Mouse (Mus musculus) CD4-positive, CD25-positive, alpha-beta regulatory T cell, adult 4 months (primary cell): ENCODE measurements around the gene Nek6. TPM values are rescaled to one million over a fixed set of nuclear protein-coding genes. Genes with fewer than 3 reads are reported as not detected.

ENCODE experiments used
- ATAC-seq: one replicate; pipeline ENCODE4 v1.8.0; 2017
- polyA plus RNA-seq, 2 experiments: library from polyadenylated mRNA; unstranded; fragments of 100-300 nt; shearing (Covaris generic); gene quantifications; one replicate each; pipeline ENCODE4 v1.2.1; 2017

The Nek6 gene
- polyA plus RNA-seq, 2 experiments from 2014 or later = 2.9 to 3.1 TPM

DNA sequence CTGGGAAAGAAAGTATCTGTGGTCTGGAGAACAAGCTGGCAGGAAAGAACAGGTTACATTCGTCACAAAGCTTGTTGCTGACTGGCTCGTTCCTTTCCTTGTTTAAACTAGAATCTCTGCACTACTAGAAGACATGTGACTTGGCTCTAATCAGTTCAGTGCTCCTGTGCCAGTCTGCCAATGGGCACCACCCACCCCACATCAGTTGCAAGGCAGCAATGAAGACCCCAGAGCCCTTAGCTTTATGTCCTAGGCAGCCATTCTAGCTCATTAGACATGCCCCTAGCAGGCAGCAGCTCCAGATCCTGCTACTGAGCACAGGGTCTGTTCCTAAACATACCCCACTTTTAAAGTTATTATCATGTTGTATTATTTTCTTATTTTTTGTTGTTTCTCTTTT lies 72.5 kb downstream of the Nek6 start:
- ATAC-seq = no peak

DNA sequence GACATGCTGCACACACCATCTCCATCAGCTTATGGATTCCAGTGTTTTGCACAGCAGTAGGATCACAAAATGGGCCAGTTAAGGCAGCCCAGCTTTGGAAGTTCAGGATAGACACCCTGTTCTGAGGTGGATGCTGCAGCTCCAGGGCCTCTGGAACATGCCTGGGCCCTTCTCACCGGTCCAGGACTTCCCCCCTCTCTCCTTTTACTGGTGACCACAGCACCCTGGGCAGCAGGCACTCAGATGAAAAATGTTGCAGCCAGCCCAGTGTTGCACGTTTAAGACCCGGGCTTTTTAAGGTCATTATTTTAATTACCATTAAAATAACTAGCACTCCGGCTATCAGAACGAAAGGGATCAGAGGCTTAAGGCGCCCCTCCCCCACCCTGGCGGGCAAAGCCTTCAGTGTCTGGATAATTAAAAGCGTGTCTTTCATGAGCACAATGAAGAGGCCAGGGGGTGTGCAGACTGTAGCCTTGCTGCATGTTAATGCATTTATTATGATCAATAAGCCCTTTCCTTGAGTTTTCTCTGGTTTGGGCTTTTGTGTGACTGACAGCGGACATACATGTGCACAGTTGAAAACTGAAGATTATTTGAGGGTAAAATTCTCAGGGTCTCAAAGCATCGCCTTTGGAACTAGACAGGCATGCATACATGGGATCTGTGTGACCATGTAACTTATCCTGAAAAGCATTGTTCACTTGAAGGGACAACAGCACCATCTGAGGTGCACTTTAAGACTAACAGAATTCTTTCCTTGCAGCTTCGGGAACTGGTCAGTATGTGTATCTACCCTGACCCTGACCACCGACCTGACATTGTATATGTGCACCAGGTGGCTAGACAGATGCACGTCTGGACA lies 73.3 kb downstream of the Nek6 start:
- no peak for ATAC-seq

DNA sequence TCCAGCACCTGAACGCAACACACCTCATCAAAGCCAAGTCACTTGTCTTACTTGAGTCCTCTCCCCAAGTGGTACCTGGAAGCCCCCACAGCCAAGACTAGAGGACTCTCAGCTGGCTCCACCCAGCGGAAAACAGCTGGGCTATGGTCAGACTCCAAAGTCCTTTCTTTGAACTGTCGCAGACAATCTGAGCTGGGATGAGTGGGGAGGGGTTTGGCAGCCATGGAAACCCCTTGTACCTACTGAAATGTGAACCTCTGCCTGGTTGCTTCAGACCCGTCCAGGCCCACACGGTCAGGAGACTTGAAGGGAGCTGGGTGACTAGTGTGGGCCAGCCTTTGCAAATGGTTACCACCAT lies 73.9 kb downstream of the Nek6 start:
- no peak for ATAC-seq

DNA sequence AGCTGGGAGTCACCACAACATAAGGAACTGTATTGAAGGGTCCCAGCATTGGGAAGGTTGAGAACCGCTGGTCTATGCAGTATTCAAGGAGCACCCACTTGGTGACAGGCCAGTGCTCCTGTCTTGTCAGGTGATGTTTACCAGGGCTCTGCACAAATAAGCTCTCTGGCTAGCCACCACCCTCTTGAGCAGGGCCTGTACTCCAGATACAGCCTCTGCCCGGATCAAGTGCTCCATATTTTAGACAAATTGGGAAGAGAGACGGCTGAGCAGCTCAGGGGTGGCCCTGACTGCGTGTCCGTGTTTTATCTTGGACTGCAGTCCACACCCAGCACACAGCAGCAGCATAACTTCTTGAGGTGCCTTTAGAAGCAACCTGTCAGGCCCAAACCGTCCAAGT lies 75.3 kb downstream of the Nek6 start:
- no peak for ATAC-seq

DNA sequence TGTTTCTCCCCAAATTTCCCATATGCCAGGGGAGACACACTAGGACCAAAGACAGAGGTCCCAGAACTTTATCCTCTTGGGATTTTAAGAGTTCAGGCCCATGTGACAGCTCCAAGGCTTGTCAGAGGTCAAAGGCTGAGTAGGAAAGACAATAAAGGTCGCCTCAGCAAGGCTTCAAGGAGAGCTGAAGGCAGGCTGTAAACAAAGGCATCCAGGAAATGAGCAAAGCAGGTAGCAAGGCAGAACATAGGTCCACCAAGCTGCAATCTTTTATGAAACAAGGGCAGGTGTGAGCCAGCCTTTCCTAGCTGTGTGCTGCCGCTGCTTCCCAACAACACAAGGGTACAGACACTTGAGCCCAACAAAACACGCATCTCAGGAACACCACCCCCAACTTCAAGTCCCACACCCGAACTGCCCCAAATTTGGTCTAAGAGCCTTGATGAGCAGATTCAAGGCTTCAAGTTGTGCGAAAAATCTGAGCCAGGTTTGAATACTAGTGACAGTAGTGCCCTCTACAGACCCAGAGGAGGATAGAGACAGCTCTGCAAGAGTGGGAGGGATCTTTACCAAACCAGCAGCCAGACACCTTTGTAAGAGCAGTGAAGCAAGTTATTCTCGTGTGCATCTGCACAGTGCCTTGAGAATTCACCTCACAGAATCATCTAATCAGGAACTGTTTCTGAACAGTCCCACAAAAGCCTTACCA lies 80.5 kb downstream of the Nek6 start:
- peak; percentile 54 for ATAC-seq

DNA sequence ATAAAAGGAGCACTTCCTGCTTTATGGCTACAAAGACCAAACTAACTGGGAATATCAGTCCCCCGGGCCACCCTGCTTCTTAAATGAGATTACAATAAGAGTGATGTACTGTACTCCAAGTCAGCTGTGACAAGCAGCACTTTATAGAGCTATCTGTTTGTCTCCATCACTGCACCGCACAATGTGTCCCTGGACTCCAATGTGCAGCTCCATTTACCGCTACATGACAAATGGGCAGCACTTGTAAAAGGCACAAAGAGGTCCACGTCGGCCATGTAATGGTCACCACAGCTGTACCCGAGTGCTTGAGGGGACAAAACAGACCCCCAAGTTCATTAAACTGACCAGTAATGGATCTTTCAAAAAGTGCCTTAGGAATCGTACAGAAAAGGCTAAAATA lies 83.4 kb downstream of the Nek6 start:
- ATAC-seq = no peak

DNA sequence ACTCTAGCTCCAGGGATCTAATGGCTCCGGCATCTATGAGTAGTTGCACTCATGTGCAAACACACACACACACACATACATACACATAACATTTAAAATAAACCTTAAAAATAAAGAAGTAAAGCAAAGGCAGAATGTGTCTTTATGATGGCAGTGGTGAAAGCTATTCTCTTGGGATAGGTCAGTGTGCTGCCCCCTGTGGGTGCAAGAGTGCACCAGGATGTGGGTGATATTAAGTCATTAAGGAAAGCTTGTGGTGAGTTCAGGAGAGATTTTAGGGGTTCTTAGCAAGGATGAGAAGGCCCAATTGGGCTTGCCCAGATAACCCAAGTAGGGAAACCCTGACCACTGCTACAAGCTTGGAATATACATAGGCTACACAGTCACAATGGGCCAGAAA lies 86.5 kb downstream of the Nek6 start:
- ATAC-seq = peak; percentile 32

DNA sequence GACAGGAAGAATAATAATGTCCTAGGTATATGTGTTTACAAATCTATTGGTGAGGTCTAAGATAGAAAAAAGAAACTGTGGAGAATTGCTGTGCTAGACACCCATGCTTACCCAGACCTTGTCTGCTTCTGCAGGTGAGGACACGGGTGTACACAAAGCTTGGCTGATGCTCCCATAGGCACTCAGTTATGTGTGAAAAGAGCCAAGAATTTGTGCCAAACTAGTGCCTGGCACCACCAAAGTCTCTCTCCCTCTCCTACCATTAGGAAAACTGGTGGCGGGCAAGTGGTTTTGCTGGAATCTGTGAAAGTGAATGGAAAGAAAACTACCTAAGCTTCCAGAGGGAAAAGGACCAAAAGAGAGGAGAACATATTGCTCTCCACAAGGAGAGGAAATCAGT lies 87.0 kb downstream of the Nek6 start:
- ATAC-seq = no peak

DNA sequence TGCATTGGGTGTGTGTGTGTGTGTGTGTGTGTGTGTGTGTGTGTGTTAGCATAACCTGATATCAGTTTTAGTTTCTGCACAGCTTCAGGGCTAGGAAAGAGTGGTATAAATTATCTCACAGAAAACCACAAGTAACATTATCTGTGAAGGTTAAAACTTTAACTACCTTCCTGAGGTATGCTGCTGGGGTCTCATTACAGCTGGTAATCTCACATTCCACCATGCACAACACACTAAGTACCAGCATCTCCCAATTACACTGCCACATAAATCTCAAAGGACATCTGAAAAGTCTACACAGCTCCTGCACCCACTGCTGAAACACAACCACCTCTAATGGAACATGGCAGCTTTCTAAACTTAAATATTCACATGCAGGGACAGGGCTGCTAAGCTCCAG lies 89.4 kb downstream of the Nek6 start:
- no peak for ATAC-seq

DNA sequence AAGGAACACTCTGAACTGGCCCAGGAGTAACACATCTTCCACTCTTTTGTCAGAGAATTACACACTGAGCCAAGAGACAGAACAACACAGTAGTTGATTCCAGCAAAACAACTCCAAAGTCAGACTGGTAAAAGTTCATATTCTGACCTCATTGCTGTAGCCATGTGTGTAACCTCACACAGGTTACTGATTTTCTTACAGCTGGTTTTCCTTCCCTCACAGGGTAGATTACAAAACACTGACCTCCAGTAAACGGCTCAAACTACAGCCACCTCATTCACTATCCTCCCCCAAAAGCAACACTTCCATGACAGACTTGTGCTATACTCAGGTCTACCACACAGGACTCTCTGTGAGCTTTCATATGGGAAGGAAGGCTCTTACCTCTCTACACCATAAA lies 96.3 kb downstream of the Nek6 start:
- no peak for ATAC-seq

DNA sequence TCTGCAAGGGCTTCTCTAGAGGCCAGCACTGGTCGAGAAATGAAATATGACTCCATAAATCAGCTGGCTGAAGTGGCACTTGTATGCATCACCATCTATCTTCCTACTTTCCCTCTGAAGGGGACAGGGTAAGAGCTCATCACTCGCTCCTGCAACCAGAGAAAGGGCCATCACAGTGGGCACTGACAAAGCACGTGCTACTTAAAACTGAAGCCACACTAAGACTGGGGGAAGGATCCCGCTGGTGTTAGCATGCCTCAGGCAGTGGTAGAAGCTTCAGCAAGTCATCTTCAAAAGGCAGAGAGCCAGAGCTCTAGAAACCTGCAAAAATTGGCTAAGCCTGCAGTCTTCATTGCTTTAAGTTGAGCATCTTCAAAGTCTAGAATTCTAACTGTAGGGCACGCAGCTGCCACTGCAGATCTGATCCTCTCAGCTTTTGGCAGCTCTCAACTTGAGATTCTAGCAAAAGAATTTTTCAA lies 97.4 kb downstream of the Nek6 start:
- ATAC-seq = no peak

DNA sequence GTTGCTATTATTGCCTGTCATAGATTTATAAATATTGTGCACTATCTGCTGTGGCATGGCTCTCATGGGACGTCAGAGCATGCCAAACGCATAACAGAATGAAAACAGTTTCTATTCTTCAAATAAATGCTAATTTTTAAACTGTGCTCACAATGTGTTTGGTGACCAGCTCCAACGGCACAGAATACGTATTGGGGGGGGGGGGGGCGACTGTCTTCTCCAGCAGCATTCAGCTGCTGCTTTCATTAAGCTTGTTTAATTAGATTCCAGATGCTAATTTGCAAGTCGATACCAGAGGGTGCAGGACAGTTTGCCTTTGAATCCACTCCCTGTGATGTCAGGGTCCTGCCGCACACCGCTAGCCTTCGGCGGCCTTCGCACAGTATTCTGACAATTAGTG lies 97.9 kb downstream of the Nek6 start:
- no peak for ATAC-seq

DNA sequence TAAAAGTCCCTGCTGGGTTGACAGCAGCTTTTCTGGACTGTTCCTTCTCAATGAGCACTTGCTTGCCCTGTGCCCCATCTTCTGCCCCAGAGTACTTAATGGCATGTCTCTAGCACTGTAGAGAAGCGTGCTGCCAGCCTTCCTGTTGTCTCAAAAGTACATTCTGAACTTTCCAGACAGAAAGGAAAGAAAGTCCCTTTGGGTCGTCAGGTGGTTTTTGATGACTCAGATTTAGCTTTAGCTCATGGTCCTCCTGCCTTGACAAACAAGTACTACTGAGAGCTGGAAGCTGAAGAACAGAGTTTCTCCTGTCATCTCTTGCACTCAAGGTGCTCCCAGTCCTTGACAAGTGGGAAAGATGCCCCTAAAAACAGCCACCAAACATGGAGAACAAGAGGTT lies 98.7 kb downstream of the Nek6 start:
- peak; percentile 91 for ATAC-seq

DNA sequence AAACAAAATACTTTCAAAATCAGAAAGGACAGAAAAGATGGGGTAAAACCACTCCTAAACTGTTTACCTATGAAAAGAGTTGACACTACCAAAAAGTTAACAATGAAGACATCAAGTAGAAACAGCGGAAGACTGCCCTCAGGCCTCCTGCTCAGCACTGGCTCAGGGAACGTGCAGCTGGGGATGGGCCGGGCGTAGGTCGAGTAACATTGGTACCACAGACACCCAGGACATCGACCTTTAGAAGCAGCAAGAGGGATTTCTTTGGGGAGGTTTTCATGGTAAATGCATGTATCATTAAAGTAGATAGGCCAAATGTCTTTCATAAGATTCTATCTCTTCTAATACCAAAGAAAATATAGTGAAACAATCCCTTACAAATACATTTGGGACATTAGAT lies 101.2 kb downstream of the Nek6 start:
- no peak for ATAC-seq

DNA sequence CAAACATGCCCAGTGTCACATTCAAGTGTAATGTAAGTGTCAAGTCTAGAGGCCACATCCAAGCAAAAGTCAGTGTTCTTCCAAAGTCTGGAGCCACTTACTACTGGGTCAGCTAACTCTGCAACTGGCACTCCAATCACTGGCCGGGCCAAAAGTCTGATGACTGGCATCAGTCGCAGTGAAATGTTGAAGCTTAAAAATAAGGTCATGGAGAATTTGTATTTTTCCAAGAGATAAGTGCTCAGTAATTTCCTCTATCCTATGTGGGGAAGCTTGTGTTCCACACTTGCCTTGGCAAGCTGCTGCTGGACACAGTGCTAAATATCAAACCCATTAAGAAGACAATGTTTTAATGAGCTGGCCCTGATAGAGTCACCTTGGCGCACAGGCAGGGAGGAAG lies 102.1 kb downstream of the Nek6 start:
- no peak for ATAC-seq

DNA sequence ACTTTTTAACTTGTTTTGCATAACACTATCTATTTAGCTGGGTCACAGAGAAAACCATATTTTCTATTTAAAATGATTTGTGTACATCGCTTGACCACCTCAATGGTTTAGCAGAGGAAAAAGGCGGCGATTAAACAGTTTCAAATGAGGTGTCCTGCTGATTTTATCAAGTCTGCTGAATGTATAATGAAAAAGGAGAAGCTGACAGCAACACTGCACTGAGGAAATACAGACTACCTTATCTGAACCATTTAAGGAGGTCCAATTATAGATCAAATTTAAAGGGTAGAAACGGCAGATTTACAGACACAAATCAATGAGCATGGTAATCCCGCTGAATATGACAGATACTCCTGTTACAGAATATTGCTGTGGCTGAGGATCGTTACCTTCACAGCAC lies 103.0 kb downstream of the Nek6 start:
- ATAC-seq = no peak

DNA sequence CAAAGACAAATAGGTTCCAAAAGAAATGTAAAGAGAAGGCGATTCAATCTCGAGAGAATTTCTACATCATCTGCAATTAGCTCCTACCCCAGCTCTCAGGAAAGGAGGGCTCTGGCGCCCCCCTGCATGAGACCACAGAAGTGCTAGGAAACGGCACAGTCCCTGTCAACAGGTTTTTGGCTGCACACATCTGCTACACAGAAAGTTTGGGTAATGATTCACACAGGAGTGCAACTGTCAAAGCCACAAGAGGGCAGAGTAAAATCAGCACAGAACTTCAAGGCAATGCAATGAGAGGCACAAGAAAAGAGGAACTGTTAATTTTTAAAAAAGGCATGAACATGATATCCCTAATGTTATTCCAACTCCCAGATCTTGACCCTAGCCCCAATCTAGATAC lies 104.6 kb downstream of the Nek6 start:
- peak; percentile 61 for ATAC-seq

DNA sequence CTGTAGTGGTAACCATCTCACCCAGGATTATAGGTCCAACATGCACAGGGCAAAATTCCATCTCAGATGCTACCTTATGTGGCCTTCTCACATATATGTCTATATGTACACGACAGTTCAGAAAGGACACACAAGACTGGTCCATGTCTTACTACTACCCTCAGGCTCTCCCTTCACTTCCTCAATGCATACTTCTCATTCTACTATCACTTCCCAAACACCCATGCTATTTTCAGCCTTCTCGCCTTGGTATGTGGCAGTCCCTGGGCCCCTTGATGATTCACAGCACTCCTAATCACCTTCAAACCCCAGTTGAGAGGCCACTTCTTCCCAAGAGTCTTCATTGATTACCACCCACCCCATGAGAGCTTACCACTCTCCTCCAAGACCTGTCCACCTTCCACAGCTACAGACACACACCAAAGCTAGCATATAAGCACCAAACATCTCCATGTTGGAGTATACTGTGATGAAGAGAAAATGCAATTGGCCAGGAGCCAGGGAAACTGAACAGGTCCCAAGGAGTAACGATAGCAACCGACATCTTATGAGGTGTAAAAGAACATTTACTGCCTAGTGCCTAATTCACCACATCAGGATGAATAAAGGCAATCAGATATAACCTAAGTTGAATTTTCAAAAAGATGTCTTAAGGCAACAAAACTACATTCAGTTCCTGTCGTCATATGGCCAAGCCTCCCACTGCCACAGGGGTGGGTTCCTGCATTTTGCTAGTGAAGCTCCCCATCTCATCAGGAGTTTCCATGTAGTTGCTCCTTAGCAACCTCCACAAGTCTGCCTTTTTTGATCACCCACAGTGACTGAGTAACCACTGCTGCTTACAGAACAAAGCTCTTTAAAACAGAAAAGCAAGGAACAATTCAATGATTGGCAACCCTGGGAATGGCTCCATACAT lies 105.8 kb downstream of the Nek6 start:
- no peak for ATAC-seq

DNA sequence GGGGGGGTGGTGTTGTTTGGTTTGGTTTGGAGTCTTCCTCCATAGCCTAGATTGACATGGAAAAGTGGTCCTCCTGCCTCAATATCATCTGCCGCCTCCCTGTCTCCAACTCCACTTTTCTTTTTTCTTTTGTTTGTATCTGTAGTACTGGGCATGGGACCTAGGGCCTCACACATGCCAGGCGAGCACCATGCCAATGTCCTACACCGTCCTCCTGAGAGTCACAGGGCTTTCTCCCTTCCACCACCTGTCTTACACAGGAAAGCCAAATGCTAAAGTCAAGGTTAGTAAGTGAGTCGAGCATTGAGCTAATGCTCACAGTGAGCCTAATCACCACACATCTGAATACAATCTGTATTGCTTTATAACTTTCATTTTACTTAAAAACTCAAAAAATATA lies 108.3 kb downstream of the Nek6 start:
- no peak for ATAC-seq

DNA sequence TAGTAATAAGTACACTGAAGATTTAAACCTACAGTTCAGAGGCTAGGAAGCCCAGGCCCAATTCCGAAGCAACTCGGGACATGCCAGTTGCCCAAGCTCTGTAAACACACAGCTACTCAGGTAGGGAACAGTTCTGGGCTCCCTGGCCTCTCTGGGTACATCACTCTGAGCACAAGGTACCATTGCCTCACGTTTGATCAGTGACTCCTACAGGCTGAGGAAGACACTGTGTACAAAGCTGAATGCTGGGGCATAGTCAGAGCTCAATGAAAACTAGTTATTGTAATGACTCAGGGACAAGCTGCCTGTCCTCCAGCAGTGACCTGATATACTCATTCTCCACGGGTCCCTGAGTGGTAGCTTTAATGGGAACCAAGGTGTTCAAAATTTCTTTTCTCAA lies 109.6 kb downstream of the Nek6 start:
- no peak for ATAC-seq

DNA sequence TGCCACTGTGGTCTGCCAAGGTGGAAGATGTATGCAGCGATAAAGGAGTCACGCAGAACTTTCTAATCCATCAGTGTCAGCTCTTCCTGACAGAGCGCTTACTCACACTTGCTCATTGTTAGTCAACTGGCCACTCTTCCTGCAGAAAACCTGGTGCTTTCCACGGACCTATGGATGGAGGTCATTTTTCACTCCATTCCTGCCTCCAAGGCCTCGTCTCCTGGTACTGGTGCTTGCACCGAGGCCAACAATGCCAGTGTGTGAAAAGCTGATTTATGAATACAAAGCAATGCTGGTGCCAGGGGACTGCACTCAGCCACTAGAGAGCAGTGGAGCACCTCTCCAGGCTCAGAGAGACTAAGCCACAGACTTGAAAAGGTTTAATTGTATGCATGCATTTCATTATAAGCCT lies 110.2 kb downstream of the Nek6 start:
- ATAC-seq = no peak

DNA sequence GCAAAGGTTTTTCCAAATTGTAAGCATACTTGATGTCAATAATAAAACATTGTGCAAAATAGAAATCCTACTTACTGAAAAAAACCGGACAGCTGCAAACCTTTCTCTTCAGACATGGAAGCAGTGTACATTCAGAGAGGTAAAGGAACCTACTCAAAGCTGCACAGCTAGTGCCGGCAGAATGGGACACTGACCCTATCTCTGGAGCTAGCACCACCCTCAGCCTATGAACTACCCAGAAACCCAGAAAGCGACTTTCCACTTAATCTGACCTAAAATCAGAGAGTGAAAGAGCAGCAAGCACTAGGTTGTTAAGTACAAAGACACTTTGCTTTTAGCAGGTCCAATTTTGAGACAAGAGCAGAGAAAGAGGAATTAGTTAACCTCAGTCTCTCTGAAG lies 112.0 kb downstream of the Nek6 start:
- no peak for ATAC-seq
